Mouse (Mus musculus) neural tube, embryonic 11.5 days (tissue): ENCODE measurements at regions not wholly inside any gene's neighbourhood (a gene's known extent, or its start where the extent isn't known, plus 50 kb on each side); places are given as distances from the start of the nearest gene placed in this dataset.
"Not testable (repeated sequence)": the region's sequence is repeated elsewhere in the genome, so short reads cannot be mapped to it uniquely, and the experiment has no call there.

ENCODE experiments used
- ATAC-seq: fragments of 200-750 bp; cut with Nextera tagmentation; 2 replicates; pipeline ENCODE4 v1.8.0; 2017; ENCODE audit warnings: moderate number of reproducible peaks, mild to moderate bottlenecking, moderate TSS enrichment, moderate library complexity; ENCODE audit not compliant: insufficient read depth, low FRiP score, low TSS enrichment
- DNase-seq: peaks from one replicate; pipeline ENCODE4 v3.0.0-alpha.2; 2015; ENCODE audit warnings: low spot score
- H3K27ac ChIP-seq: fragments of 300-500 bp; sonication (generic); 2 replicates; pipeline ENCODE4 v1.5.1; 2014; ENCODE audit warnings: low read depth, mild to moderate bottlenecking, low read length
- H3K27me3 ChIP-seq: fragments of 300-500 bp; sonication (generic); 2 replicates; pipeline ENCODE4 v1.6.1; 2014; ENCODE audit warnings: mild to moderate bottlenecking, low read length, mixed read lengths; ENCODE audit not compliant: control insufficient read depth, insufficient read depth
- H3K36me3 ChIP-seq: fragments of 300-500 bp; sonication (generic); 2 replicates; pipeline ENCODE4 v1.6.1; 2014; ENCODE audit warnings: mild to moderate bottlenecking, low read length, moderate library complexity, mixed read lengths; ENCODE audit not compliant: control insufficient read depth, insufficient read depth
- H3K4me1 ChIP-seq: fragments of 300-500 bp; sonication (generic); 2 replicates; pipeline ENCODE4 v1.6.1; 2014; ENCODE audit warnings: low read length, mixed read lengths; ENCODE audit not compliant: control insufficient read depth, insufficient read depth
- H3K4me2 ChIP-seq: fragments of 300-500 bp; sonication (generic); 2 replicates; pipeline ENCODE4 v1.6.1; 2014; ENCODE audit warnings: low read depth, mild to moderate bottlenecking, moderate library complexity
- H3K4me3 ChIP-seq: fragments of 300-500 bp; sonication (generic); 2 replicates; pipeline ENCODE4 v1.5.1; 2014; ENCODE audit warnings: low read depth, low read length
- H3K9ac ChIP-seq: fragments of 300-500 bp; sonication (generic); 2 replicates; pipeline ENCODE4 v1.6.1; 2014; ENCODE audit warnings: mild to moderate bottlenecking, low read length
- H3K9me3 ChIP-seq: fragments of 300-500 bp; sonication (generic); 2 replicates; pipeline ENCODE4 v1.6.1; 2016; ENCODE audit warnings: low read length; ENCODE audit not compliant: control insufficient read depth
- WGBS: fragments of 180-500 bp; shearing (Covaris S2); extraction: QIAGEN DNeasy Blood & Tissue Kit; methylation state at CpG from one replicate; pipeline ENCODE4 v1.1.7; 2014; 5-methylcytosine and 5-hydroxymethylcytosine counted together

- Histone ChIP-seq H3K4me1 (no peaks in the 10 kb centered on the region), H3K9me3 (no peaks in the 10 kb centered on the region), H3K9ac (no peak overlapping the region), H3K36me3 (no peaks in the 10 kb centered on the region), H3K4me2 (no peak overlapping the region), H3K4me3 (no peak overlapping the region), H3K27me3 (no peaks in the 10 kb centered on the region), H3K27ac (no peak overlapping the region)
- 70% methylated on average over 3 of the region's 3 CpGs for WGBS
- DNase-seq (no peak), ATAC-seq (no peak)
Observed at GRCm38 (mm10) chr3:6865462-6866147, 245.4 kb upstream of the 1700008P02Rik start.

DNA sequence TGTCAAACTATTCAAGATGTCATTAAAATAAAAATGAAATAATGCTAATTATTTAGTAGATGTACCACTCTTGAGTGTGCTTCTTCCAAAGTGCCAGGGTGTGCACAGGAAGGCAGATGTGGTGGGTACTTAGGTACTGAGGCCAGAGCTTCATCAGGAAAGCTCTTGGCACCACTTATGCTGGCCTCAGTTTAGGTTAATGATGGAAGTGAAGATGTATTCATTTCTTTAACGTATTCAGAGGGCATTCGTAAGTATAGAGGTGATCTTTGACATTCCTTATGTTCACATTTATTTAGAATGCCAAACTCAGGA, 239.6 kb upstream of the 1700008P02Rik start:
- no peak overlapping the region for H3K27ac ChIP-seq
- peak; percentile 51 for ATAC-seq
- DNase-seq, result no peak
- H3K9me3 ChIP-seq, result no peaks in the 10 kb centered on the region
- no peaks in the 10 kb centered on the region for H3K36me3 ChIP-seq
- H3K27me3 ChIP-seq, result no peaks in the 10 kb centered on the region
- H3K9ac ChIP-seq, result no peak overlapping the region
- no peaks in the 10 kb centered on the region for H3K4me1 ChIP-seq
- 76% methylated on average over 2 of the region's 2 CpGs for WGBS
- H3K4me2 ChIP-seq, result no peak overlapping the region
- H3K4me3 ChIP-seq, result no peak overlapping the region

GRCm38 (mm10) chr3:6858982-6859865, 239.0 kb upstream of the 1700008P02Rik start:
- peak; percentile 28 for DNase-seq
- H3K27ac ChIP-seq, result no peak overlapping the region
- no peaks in the 10 kb centered on the region for H3K4me1 ChIP-seq
- ATAC-seq, result peak; percentile 97
- WGBS, result 42% methylated on average over 4 of the region's 4 CpGs
- no peak overlapping the region for H3K4me3 ChIP-seq
- no peaks in the 10 kb centered on the region for H3K27me3 ChIP-seq
- no peak overlapping the region for H3K9ac ChIP-seq
- H3K4me2 ChIP-seq, result no peak overlapping the region
- H3K36me3 ChIP-seq, result no peaks in the 10 kb centered on the region
- no peaks in the 10 kb centered on the region for H3K9me3 ChIP-seq

DNA sequence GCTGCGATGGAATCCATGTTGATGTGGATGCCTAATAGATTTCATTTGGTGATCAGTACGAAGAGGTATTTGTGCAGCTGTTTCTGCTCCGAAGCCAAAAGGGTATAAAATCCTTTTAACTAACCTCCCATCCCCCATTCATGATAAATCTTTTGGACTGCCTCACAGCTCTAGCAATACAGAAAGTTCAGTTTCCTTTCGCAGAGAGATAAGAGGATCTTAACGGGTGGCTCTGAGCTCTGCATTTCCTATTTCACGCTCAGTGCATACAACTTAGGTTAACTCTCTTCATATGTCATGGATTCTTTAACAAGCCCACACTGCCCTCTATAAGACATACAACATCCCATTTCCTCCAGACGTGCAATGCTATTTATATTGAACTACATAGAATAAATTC, 199.1 kb upstream of the 1700008P02Rik start:
- no peak overlapping the region for H3K27ac ChIP-seq
- no peaks in the 10 kb centered on the region for H3K4me1 ChIP-seq
- no peaks in the 10 kb centered on the region for H3K9me3 ChIP-seq
- no peak overlapping the region for H3K9ac ChIP-seq
- no peak for DNase-seq
- H3K27me3 ChIP-seq, result no peaks in the 10 kb centered on the region
- H3K4me2 ChIP-seq, result no peak overlapping the region
- WGBS, result 58% methylated on average over 7 of the region's 7 CpGs
- no peak for ATAC-seq
- no peaks in the 10 kb centered on the region for H3K36me3 ChIP-seq
- H3K4me3 ChIP-seq, result no peak overlapping the region

DNA sequence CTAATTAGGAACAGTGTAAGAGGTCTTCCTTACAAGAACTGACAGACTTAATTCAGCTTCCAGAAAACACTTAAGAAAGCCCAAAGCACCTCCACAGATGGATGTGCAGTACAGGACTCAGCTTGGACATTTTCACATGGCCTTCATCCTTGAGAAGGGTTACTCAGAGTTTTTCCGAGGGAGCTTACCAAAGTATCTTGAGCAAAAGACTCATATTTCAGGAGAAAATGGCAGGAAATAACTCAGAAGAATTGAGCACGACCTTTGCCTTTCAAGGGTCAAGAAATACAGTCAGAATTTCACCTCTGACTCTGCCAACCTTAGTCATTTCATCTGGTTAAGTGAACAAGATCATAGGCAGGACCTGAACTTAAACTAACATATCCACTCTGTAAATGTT, 192.1 kb upstream of the 1700008P02Rik start:
- Histone ChIP-seq H3K9ac (no peak overlapping the region), H3K27me3 (no peaks in the 10 kb centered on the region), H3K36me3 (no peaks in the 10 kb centered on the region), H3K4me3 (no peak overlapping the region), H3K4me1 (no peaks in the 10 kb centered on the region), H3K9me3 (no peaks in the 10 kb centered on the region), H3K27ac (no peak overlapping the region), H3K4me2 (no peak overlapping the region)
- 42% methylated on average over 2 of the region's 2 CpGs for WGBS
- ATAC-seq (no peak), DNase-seq (no peak)

DNA sequence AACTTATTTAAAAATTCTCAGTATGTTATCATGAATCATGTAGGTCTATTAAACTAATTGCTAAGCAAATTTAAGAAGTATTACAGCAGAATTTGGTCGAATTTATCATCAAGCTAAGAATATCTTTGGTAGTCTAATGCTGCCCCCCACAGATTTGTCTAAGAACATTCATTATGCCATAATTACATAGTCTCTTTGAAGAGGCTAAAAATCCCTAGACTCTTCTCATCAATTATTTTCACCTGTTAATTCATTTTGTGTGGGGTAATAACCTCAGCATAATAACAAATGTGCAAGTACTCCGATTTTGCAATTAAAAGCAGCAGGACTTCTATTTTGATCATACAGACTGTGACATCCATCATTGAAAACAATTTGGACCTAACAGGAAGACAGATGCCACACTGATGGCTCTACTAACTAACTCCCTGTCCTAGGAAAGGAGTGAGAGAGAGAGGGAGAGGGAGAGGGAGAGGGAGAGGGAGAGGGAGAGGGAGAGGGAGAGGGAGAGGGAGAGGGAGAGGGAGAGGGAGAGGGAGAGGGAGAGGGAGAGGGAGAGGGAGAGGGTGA, 189.2 kb upstream of the 1700008P02Rik start:
- Histone ChIP-seq H3K27ac (no peak overlapping the region), H3K9me3 (no peaks in the 10 kb centered on the region), H3K36me3 (no peaks in the 10 kb centered on the region), H3K27me3 (no peaks in the 10 kb centered on the region), H3K4me1 (no peaks in the 10 kb centered on the region), H3K4me2 (no peak overlapping the region), H3K4me3 (no peak overlapping the region), H3K9ac (no peak overlapping the region)
- DNase-seq, result no peak
- ATAC-seq, result no peak
- 51% methylated on average over 2 of the region's 2 CpGs for WGBS

DNA sequence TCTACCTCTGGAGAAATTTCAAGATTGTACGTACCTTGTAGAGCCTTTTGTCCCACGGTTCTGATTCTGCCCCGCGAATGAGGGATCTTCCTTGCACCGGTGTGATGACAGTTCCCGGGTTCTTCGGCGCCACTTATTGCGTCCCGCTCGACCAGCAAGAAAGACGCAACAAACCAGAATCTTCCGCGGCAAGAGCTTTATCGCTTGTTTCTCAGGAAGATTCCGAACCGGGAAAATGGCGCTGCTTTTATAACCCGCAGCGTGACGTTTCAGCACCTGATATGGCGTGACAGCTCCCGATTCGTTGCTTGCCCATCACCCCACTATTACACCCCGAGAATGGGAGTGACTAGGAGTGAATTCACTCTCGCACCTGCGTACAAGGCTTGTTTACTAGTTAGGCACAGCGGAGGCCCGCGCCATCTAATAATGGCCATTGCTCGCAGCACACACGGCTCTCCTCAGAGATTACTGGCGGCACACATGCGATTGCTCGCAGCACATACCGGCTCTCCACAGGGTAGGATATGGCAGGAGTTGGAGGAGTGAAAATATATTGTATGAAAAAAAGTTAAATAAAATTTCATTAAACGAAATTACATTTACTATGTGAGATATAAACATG, 180.0 kb upstream of the 1700008P02Rik start:
- ATAC-seq, H3K9me3 ChIP-seq, H3K36me3 ChIP-seq, H3K4me1 ChIP-seq, H3K4me3 ChIP-seq, H3K27me3 ChIP-seq, H3K9ac ChIP-seq, H3K27ac ChIP-seq, H3K4me2 ChIP-seq, DNase-seq: not testable (repeated sequence)
- WGBS, result 96% methylated on average over 32 of the region's 37 CpGs

DNA sequence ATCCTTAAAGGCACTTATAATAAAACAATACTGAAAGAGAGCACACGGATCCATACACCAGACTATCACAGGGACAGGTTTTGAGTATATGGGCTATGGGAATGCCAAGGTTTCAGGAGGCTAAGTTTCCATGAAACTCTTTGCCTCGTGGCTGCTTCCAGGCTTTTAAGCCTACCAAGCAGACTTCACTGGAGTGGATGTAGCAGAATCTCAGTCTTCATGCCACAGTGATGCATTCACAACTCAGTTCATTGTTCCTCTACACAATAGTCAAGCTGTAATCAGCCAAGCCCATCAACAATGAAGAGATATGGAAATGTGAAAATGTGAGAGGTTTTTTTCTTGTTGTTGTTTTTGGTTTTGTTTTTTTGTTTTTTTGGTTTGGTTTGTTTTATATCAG, 148.3 kb upstream of the 1700008P02Rik start:
- Histone ChIP-seq H3K27ac (no peak overlapping the region), H3K9ac (no peak overlapping the region), H3K9me3 (no peaks in the 10 kb centered on the region), H3K36me3 (no peaks in the 10 kb centered on the region), H3K4me2 (no peak overlapping the region), H3K4me3 (no peak overlapping the region), H3K27me3 (no peaks in the 10 kb centered on the region), H3K4me1 (no peaks in the 10 kb centered on the region)
- ATAC-seq (no peak), DNase-seq (no peak)
- 81% methylated on average over 2 of the region's 2 CpGs for WGBS
